Mouse (Mus musculus) kidney, adult 11 months (tissue): Measurements from ENCODE around the gene Mbtps1.

Experiments
- DNase-seq: peaks from one replicate; pipeline ENCODE4 v3.0.0; 2022

Gene Mbtps1

GRCm38 (mm10) chr8:119501598-119501997 lies 56.9 kb downstream of the Mbtps1 start, which contains the start of gene Slc38a8:
Slc38a8 (minus strand) TSS chr8:119501698.
- no peak for DNase-seq

GRCm38 (mm10) chr8:119499836-119500235 lies 58.7 kb downstream of the Mbtps1 start:
- DNase-seq: no peak

GRCm38 (mm10) chr8:119496848-119497247 lies 61.7 kb downstream of the Mbtps1 start:
- peak; percentile 40 for DNase-seq

DNA sequence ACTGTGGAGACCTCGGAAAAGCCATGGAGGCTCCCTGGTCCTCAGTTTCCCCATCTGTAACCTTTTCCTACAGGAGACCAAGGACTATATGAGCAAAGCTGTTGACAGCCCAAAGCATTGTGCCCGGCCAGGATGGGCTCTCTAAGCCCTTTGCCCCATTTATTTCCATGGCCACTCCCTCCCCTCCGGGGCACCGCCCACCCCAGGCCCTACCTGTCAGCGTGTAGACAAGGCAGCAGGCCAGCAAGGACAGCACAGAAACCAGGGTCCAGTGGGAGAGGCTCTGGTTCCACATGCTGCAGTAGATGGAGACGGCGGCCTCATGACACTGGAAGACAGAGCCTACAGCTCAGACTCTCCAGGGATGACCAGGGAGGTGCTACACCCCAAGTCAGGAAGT lies 71.4 kb downstream of the Mbtps1 start:
- peak; percentile 28 for DNase-seq

DNA sequence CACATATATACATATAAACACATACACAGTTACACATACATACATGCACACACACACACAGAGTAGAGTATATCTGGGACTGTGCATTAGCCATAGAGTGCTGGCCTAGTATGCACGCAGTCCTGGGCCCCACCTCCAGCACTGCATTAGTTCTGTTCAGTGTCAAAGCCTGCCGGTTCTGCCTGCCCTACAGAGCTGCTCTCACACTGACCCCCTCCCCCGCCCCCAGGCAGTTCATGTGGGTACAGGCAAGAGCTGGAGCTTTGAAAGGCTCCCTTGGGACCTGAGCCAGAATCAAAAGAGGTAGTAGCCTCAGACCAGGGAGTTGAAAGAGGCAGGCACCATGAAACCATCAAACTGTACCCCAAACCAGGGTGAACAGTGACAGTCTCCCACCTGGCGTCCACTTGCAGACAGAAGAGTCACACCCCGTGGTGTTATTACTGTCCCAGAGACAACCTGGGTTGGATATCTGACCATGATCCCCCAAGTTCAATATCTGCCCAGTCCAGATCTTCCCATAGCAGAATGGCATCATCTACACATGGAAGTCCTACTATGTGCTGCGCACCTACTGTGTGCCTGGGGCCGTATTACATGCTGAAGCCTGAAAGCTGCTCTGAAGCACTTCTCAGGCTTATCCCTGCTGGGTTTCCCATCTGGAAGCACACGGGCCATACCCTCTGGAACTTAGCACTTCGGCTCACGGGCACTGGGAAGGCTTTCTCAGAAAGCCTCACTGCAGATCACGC lies 74.2 kb downstream of the Mbtps1 start:
- DNase-seq: no peak

DNA sequence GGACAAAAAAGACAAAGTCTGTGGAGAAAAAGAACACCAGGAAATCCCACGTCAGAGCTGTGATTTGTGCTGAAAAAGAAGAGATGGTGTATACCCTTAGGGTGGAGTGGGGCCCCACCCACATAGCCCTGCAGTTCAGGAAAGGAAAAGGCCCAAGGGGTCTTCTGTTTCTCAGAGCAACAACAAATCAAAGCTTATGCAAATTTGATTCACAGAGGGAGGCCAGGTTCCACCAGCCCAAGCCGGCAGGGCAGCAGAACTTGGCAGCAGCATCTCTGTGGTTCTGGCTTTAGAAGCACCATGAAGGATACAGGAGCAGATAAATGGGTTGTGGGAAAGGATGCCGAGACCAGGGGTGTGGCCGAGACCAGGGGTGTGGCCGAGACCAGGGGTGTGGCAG lies 79.9 kb downstream of the Mbtps1 start:
- DNase-seq: no peak

DNA sequence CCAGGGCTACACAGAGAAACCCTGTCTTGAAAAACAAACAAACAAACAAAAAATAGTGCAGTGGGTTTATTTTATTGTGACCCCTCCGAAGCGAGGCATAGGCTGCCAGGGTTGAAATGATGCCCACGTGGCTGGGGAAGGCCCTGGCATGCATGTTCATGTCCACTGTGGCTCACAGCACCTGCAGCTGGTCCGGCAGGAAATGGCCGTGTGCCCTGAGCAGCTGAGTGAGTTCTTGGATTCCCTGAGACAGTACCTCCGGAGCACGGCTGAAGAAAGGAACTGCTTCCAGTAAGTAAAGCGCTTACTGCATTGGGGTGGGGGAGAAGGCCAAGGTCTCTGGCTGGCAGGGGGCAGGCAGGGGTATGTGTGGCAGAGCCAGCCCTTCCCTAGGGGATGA lies 90.4 kb downstream of the Mbtps1 start:
- DNase-seq: no peak

DNA sequence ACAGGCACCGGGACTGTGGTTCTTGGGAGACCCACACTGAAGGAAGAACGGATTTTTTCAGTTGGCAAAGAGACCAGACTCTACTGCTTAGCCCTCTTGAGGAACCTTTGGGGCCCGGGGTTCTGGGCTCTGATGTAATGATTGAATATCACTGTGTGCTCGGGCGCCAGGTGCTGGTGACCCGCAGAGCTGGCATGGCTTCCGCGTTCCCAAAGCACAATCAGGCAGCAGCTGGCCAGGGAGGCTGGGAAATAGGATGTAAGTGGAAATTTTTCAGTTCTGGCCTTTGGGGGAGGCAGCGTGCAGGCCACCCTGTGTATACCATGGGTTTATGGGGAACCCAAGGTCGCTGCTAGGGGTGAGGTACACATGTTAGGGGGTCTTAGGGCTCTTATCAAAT lies 91.7 kb downstream of the Mbtps1 start:
- no peak for DNase-seq

DNA sequence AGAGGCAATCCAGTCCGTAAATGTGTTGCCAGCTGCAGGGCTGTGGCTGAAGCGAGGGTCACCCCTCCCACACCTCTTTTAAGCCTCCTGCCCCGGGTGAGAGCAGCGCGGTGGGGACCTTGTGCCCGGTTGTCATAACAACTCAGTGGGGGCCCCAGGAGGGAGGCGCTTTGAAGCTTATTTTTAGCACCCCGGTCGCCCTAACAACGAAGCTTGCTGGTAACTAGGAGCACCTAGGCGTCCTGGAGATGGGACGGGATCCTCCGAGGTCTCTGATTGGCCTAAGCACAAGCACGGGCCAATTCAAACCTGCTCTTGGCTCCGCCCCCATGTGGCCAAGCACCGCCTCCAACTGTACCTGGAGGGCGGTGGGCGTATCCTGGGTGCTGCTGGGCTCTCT lies 92.4 kb downstream of the Mbtps1 start:
- DNase-seq: no peak

- no peak for DNase-seq
Observed at GRCm38 (mm10) chr8:119463709-119464108, 94.8 kb downstream of the Mbtps1 start.

GRCm38 (mm10) chr8:119461356-119461755 lies 97.2 kb downstream of the Mbtps1 start:
- DNase-seq: no peak

DNA sequence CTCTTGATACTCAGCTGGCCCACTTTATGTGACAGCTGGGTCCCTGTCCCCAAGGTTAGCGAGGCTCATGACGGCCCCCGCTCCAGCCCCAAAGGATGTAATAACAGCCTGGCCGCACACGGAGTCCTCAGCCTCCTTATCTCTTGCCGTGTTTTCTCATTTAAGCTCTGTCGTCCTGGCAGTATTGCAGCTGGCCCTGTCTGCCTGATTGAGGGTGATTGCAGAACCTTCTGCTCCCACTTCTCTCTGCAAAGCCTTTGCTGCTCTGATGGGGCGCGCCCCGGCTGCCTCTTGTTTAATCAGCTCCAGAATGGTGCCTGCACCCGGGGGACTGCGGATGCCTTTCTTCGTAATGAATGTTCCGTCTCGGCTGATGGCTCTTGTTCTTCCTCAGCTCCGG lies 98.8 kb downstream of the Mbtps1 start:
- DNase-seq: no peak
